Mouse (Mus musculus) forebrain, embryonic 10.5 days (tissue): ENCODE measurements around the gene Tnks1bp1. TPM values are rescaled to one million over a fixed set of nuclear protein-coding genes. Genes with fewer than 3 reads are reported as not detected.

Experiments
- DNase-seq: peaks from one replicate; pipeline ENCODE4 v3.0.0-alpha.2; 2017; ENCODE audit warnings: low spot score; ENCODE audit errors: extremely low spot score
- H3K27ac ChIP-seq: fragments of 300-500 bp; sonication (generic); 2 replicates; pipeline ENCODE4 v1.5.1; 2016; ENCODE audit warnings: mild to moderate bottlenecking
- H3K27me3 ChIP-seq: fragments of 300-500 bp; sonication (generic); 2 replicates; pipeline ENCODE4 v1.6.1; 2016; ENCODE audit warnings: mild to moderate bottlenecking; ENCODE audit not compliant: poor library complexity, severe bottlenecking
- H3K36me3 ChIP-seq: fragments of 300-500 bp; sonication (generic); replicated peaks from 2 replicates; pipeline ENCODE4 v1.6.1; 2016; ENCODE audit warnings: mild to moderate bottlenecking, moderate library complexity
- H3K4me1 ChIP-seq: fragments of 300-500 bp; sonication (generic); 2 replicates; pipeline ENCODE4 v1.6.1; 2016
- H3K4me3 ChIP-seq: fragments of 300-500 bp; sonication (generic); 2 replicates; pipeline ENCODE4 v1.5.1; 2016; ENCODE audit warnings: mild to moderate bottlenecking, moderate library complexity
- H3K9me3 ChIP-seq: fragments of 300-500 bp; sonication (generic); 2 replicates; pipeline ENCODE4 v1.6.1; 2016; ENCODE audit warnings: mild to moderate bottlenecking, moderate library complexity
- WGBS: fragments of 180-500 bp; shearing (Covaris S2); methylation state at CpG from one replicate; pipeline ENCODE4 v1.1.7; 2016; 5-methylcytosine and 5-hydroxymethylcytosine counted together
- polyA plus RNA-seq: library from polyadenylated mRNA; unstranded; fragments of >200 nt; fragmentation: Nextera tagmentation; extraction: Ambion mirVana; gene quantifications from 2 replicates; pipeline ENCODE4 v1.2.1, GENCODE M21; 2016

Gene Tnks1bp1
- polyA plus RNA-seq, 1 experiment from 2014 or later, result 26.6 TPM

DNA sequence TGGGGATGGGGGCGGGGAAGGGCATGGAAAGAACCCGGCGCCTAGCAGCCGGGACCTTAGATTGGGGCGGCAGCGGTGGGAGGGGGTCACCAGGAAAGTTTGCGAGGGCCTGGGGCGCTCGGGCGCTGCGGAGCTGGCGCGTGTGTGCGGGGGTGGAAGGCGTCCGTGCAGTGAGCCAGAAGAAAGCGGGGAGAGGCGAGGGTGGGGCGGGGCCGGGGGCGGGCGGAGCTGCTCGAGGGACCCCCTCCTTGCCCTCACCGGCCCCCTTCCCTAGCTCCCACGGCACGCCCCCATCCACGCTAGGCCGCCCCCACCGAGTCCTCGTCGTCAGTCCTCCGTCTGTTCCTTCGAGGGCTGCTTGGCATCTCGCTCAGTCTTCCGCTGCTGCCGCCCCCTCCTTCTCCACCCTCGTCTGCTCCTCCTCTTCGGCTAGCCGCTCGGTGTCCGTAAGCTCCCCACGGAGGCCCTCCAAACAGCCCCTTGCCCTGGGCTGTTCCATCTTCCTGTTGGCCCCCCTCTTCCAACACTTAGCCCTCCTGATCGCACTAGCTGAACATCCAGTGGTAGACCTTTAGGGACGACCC, 438 bp downstream of the Tnks1bp1 start:
- Histone ChIP-seq H3K9me3 (no peaks in the 10 kb centered on the region), H3K4me3 (peak overlapping the region; percentile 89), H3K27me3 (no peaks in the 10 kb centered on the region), H3K27ac (peak overlapping the region; percentile 94), H3K4me1 (peaks cover 51% of the 10 kb centered on the region), H3K36me3 (peaks cover 61% of the 10 kb centered on the region)
- peak; percentile 71 for DNase-seq
- WGBS, result 0% methylated on average over 41 of the region's 44 CpGs

DNA sequence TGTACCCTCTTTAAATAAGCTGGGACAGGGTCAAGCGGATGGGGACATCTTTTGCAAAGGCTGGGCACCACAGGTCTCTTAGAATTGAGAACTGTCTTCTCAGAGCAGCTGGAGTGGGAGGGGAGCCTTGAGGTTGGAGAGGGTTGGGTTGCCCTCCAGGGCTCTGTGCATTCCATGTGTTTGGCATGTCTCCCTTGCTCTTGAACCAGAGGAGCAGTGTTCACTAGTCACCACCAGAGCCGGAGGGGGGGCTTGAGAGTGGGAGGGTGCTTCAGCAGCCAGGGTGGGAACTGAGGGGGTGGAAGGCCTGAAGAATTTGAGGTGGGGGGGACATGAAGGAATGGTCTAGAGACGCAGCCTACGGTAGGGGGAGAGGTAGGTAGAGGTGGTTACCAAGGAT, 1.5 kb downstream of the Tnks1bp1 start:
- Histone ChIP-seq H3K4me3 (peak overlapping the region; percentile 89), H3K9me3 (no peaks in the 10 kb centered on the region), H3K27me3 (no peaks in the 10 kb centered on the region), H3K27ac (peak overlapping the region; percentile 82), H3K36me3 (peaks cover 61% of the 10 kb centered on the region), H3K4me1 (peaks cover 51% of the 10 kb centered on the region)
- DNase-seq, result no peak
- 68% methylated on average over 4 of the region's 4 CpGs for WGBS

DNA sequence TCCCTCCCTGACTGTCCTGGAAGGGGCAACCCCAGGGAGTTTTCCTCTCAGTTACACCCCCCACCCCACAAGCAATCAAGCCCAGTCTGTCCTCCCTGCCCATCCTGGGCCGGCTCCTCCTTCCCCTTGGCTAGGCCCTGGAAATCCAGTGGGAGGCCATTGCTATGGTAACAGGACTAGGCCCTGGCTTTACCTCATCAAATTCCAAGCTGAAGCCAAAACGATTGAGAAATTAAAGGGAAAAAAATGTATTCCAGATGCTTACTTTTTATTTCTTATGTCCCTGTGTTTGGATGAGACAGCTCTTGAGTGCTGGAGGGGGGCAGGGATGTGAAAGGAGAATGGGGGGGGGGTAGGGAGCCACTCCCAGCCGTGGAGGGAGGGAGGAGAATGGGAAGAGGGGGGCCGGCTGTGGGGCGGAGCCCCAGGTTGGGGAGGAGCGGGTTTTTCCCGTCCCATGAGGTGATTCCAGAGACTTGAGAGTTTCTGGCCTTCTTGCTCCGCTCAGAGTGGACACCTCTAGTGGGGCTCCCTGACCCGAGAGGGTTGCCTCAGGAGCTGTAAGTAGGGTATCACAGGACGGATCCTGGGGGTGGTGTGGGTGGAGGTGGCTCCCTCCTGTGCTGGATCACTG, 2.3 kb downstream of the Tnks1bp1 start:
- peak overlapping the region; percentile 82 for H3K27ac ChIP-seq
- peaks cover 61% of the 10 kb centered on the region for H3K36me3 ChIP-seq
- H3K4me1 ChIP-seq, result peaks cover 51% of the 10 kb centered on the region
- H3K9me3 ChIP-seq, result no peaks in the 10 kb centered on the region
- WGBS, result 4% methylated on average over 10 of the region's 10 CpGs
- H3K4me3 ChIP-seq, result peak overlapping the region; percentile 47
- H3K27me3 ChIP-seq, result no peaks in the 10 kb centered on the region
- peak; percentile 60 for DNase-seq

DNA sequence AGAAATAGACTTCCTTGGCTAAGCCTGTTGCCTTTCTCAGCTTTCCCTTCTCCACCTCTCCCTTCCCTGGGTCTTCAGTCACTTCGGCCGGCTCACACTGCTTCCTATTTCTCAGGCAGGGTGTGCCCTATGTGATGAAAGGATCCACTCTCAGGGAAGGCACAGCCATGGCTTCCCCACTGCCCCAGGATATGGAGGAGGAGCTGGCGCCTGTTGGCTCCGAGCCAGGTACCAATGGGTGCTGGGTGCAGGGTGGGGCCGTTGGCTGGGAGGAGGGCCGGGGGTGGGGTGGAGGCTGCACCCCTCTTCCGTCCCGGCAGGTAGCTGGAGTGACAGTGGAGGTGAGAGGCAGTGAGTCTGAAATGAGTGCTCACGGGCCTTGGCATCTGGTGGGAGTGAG, 2.9 kb downstream of the Tnks1bp1 start:
- Histone ChIP-seq H3K27ac (peak overlapping the region; percentile 82), H3K27me3 (no peaks in the 10 kb centered on the region), H3K4me3 (peak overlapping the region; percentile 47), H3K4me1 (peaks cover 51% of the 10 kb centered on the region), H3K36me3 (peaks cover 61% of the 10 kb centered on the region), H3K9me3 (no peaks in the 10 kb centered on the region)
- no peak for DNase-seq
- 61% methylated on average over 9 of the region's 9 CpGs for WGBS

DNA sequence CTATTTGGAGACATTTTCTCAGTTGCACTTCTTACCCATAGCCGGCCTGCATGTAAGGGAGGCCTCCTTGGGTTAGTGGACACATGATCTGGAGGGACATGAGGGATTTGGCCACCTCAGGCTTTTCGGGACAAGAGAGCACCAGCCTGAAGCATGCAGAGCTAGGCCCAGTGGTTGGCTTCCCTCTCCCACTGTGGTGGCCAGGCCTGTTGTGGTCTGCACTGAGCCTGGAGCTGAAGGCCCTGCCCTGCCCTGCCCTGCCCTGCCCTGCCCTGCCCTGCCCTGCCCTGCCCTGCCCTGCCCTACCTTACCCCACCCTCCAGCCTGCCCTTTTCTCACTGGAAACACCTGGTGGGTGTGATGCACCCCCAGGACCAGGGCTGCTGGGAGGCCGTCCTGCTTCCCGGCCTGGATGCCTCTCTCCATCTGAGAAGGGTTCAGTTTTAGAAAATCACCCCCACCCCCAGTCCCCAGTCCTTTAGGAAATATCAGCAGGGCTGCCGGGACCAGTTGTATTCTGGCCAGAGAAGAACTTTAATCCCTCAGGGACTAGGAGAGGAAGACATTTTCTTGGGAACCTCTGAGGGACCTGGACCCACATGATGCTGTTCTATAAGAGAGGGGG, 5.5 kb downstream of the Tnks1bp1 start:
- no peak for DNase-seq
- Histone ChIP-seq H3K36me3 (peaks cover 70% of the 10 kb centered on the region), H3K27me3 (no peaks in the 10 kb centered on the region), H3K4me1 (peaks cover 31% of the 10 kb centered on the region), H3K4me3 (no peak overlapping the region), H3K9me3 (no peaks in the 10 kb centered on the region), H3K27ac (no peak overlapping the region)
- 92% methylated on average over 5 of the region's 5 CpGs for WGBS

DNA sequence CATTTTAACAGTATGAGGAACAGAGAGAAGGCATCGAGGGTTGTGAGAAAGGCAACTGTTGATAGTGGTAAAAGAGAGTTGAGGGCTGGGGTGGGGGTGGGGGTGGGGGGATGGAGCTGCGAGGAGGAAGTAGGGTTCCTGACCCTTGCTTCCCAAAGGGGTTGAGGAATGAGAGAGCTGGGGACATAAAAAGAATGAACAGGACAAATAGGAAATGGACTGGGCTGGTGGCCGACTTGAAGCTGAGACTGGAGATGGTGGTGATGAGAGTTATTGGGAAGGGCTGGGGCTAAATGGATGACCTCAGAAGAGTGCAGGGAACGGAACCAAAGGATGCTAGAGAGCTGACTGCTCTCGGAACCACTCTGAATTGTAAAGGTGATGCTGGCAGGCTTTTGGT, 8.9 kb downstream of the Tnks1bp1 start:
- Histone ChIP-seq H3K36me3 (peaks cover 99% of the 10 kb centered on the region), H3K4me1 (peaks cover 17% of the 10 kb centered on the region), H3K27ac (no peak overlapping the region), H3K9me3 (no peaks in the 10 kb centered on the region), H3K27me3 (no peaks in the 10 kb centered on the region), H3K4me3 (no peak overlapping the region)
- WGBS, result 82% methylated on average over 5 of the region's 5 CpGs
- no peak for DNase-seq

DNA sequence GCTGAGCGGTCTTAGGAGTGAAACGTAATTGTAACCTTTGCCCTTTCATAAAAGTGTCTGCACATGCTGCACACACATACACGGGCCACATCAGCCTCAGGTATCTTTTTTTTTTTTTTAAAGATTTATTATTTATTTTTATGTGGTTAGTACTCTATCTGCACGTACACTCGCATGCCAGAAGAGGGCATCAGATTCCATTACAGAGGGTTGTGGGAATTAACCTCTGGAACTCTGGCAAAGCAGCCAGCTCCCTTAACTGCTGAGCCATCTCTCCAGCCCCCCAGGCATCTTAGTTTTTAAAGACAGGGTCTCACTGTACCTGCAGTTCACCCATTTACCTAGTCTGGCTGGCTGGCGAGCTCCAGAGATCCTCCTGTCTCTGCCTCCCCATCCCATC, 11.9 kb downstream of the Tnks1bp1 start:
- peaks cover 17% of the 10 kb centered on the region for H3K4me1 ChIP-seq
- no peak overlapping the region for H3K27ac ChIP-seq
- peaks cover 99% of the 10 kb centered on the region for H3K36me3 ChIP-seq
- DNase-seq, result no peak
- no peak overlapping the region for H3K4me3 ChIP-seq
- H3K27me3 ChIP-seq, result no peaks in the 10 kb centered on the region
- 95% methylated on average over 6 of the region's 6 CpGs for WGBS
- H3K9me3 ChIP-seq, result no peaks in the 10 kb centered on the region

DNA sequence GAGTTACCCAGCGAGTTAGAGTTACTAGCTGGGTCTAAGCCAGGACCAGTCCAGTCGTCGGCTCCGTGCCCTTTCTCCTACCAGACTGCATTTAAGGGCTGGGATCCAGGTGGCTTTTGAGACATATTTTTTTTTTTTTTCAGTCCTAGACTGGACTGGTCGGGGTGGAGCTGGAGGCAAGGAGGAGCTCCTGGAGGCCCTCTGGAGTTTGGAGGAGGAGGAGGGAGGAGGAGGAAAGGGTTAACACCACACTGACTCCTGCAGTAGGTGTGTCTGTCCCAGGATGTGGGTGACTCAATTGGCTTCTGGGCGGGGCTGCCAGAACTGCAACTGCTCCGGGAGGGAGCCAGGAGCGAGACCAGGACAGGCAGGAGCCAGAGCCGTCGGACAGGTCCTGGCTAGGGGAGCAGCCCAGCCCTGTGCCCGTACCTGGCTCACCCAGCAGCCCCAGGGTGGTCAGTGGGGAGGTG, 12.8 kb downstream of the Tnks1bp1 start:
- no peak for DNase-seq
- Histone ChIP-seq H3K4me3 (peak overlapping the region; percentile 36), H3K27me3 (no peaks in the 10 kb centered on the region), H3K36me3 (peaks cover 99% of the 10 kb centered on the region), H3K4me1 (peaks cover 17% of the 10 kb centered on the region), H3K27ac (0 out of 2 replicates have a peak overlapping the region, but pooled peaks have one; percentile 56), H3K9me3 (no peaks in the 10 kb centered on the region)
- 16% methylated on average over 11 of the region's 11 CpGs for WGBS

DNA sequence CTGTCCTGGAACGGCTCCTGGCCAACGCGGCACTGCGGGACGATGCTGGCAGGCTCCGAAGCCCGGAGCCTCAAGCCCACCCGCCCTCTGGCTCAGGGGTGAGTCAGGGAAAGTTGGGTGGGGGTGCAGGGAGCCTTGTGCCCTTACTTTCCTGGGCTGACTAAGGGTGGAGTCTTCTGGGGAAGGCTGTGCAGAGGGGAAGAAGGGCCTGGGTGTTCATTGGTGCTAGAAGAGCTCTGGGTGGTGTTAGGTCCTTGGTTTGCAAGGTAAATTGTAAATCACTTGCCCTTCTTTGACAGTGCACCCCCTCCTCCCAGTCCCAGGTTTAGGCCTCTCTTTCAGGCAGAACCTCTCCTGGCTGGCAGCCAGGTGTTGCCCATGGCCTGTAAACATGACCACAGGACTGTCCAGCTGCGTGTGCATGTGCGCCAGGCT, 13.3 kb downstream of the Tnks1bp1 start:
- 38% methylated on average over 10 of the region's 10 CpGs for WGBS
- Histone ChIP-seq H3K27ac (0 out of 2 replicates have a peak overlapping the region, but pooled peaks have one; percentile 56), H3K9me3 (no peaks in the 10 kb centered on the region)

DNA sequence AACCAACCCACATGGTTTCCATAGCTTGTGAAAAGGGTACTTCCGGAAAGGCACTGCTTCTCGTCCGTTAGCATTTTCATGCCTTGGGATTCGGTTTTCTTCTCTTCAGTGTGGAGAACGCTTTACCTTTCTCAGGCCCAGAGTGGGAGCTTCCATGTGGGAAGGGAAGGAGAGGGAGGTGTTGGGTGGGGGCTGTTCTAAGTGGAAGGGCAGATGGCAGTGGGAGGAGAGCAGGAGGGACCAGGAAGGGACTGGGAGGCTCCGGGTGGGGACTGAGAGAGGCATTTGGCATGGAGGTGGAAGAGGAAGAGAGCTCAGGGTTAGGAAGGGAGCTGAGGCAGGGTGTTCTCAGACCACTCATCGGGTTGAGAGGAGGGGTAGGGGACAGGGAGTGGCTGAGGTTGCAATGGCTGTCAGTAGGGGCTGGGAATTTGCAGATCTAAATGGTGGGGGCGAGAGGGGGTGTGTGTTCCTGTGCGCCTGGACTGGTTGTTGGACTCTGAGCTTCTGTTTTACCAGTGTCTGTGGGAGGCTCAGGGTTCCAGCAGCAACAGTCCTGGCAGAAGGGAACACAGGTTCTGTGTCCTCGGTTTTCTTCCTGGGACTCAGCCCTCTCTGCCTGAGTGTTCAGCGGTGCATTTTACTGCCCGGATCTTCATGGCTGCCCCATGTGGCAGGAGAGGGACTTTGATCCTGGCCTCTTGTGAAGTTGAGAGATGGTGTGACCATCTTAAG, 17.5 kb downstream of the Tnks1bp1 start:
- 91% methylated on average over 12 of the region's 12 CpGs for WGBS
- DNase-seq, result no peak
- H3K27me3 ChIP-seq, result no peaks in the 10 kb centered on the region
- peaks cover 11% of the 10 kb centered on the region for H3K4me1 ChIP-seq
- H3K9me3 ChIP-seq, result no peaks in the 10 kb centered on the region
- H3K27ac ChIP-seq, result no peak overlapping the region
- peaks cover 65% of the 10 kb centered on the region for H3K36me3 ChIP-seq
- no peak overlapping the region for H3K4me3 ChIP-seq

More for the DNA sequence above, 13.3 kb downstream of the Tnks1bp1 start:
- DNase-seq, result no peak
- peaks cover 17% of the 10 kb centered on the region for H3K4me1 ChIP-seq
- no peaks in the 10 kb centered on the region for H3K27me3 ChIP-seq
- H3K36me3 ChIP-seq, result peaks cover 99% of the 10 kb centered on the region
- H3K4me3 ChIP-seq, result peak overlapping the region; percentile 36

DNA sequence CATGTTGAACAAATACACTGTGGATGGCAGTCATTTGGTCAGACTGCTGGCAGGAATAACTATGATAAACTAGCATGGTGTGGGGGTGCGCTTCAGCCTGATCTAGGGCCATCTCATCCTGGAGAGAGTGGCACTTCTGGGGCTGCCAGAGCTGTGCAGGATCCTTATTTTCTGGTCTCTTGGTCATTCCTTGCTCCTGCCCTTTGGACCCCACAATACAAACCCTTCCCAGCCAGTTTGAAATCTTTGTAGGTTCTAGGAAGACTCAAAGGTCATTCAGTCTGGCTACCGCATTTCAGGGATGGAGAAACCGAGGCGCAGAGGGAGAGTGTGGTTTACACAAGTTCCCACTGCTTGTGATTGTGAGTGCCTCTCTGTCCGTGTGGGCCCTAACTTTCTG, 19.1 kb downstream of the Tnks1bp1 start:
- H3K4me1 ChIP-seq, result no peaks in the 10 kb centered on the region
- H3K4me3 ChIP-seq, result no peak overlapping the region
- no peaks in the 10 kb centered on the region for H3K27me3 ChIP-seq
- peaks cover 66% of the 10 kb centered on the region for H3K36me3 ChIP-seq
- no peak overlapping the region for H3K27ac ChIP-seq
- WGBS, result 92% methylated on average over 5 of the region's 5 CpGs
- DNase-seq, result no peak
- no peaks in the 10 kb centered on the region for H3K9me3 ChIP-seq

DNA sequence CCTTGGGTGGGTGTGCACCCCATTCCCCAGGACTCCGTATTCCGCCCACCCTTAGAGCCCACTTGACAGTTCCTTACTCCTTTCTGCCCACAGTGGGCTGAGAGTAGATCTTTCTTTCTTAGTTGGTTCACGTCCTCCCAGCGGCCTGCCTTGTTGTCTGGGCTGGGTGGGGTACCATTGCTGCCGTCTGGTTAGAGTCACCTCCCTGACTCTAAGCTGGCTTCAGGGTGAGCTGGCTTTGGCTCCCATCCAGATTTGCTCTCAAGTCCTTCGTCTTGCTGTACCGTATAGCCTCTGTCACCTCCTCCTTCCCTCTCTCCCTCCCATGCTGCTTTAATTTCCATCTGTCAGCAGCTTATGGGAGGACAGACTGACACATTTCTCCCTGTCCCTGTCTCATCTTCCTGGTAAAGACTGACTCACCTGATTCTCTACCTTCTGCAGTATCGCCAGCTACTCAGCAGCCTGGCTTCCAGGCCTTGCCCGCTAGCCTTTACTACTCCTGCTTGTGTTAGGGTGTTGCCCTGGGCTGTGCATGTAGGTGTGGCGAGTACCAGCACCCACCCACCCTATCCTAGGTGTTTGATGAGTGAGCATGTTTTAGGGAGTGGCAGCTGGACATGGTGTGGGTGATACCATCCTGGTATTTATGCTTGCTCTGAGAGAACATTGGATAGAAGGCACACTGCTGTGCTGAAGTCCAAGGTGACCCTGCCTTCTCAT, 20.2 kb downstream of the Tnks1bp1 start:
- H3K4me3 ChIP-seq, result no peak overlapping the region
- WGBS, result 93% methylated on average over 10 of the region's 10 CpGs
- peaks cover 66% of the 10 kb centered on the region for H3K36me3 ChIP-seq
- H3K27ac ChIP-seq, result no peak overlapping the region
- no peaks in the 10 kb centered on the region for H3K9me3 ChIP-seq
- DNase-seq, result no peak
- no peaks in the 10 kb centered on the region for H3K4me1 ChIP-seq
- H3K27me3 ChIP-seq, result no peaks in the 10 kb centered on the region
